Mouse (Mus musculus): Measurements from ENCODE around the gene Cfap61.

Gene Cfap61

GRCm38 (mm10) chr2:145950239-145950638 is 15.7 kb downstream of the Cfap61 start:
- no peak for DNase-seq

DNA sequence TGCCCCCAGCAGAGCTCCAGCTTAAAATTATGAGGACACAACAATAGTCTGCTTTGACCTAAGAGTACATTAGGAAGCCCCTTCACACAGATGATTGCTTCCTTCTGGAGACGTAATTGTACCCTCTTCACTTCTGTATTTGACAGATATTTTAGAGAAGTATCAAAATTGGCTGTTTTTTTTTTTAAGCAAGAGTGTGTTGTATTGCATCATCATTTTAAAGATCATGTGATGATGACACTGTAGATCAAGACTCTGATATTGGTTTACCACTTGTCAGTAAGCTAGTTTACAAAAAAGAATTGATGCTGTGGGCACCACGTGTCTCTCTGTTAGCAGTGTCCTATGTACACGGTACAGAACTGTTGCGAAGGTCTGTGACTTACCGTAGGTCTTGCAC is 18.1 kb downstream of the Cfap61 start:
- no peak for DNase-seq

DNA sequence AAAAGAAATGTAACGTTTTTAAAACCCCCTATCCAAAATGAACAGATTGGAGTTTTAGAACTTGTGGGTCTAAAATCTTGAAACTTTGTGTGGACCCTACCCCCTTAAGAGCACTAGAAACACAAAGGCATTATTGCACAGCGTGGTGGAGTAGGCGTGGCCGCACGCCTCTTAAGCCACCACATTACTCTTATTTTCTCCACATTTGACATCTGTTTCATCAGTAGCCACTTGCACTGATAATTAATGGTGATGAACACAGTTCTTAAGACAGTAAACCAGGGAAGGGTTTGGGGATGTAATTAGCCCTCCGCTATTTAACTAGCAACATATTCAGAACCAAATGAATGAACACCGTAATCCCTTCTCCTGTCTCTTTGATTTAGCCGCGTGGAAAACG is 21.3 kb downstream of the Cfap61 start:
- no peak for DNase-seq

GRCm38 (mm10) chr2:145956318-145956717 is 21.7 kb downstream of the Cfap61 start:
- DNase-seq = no peak

GRCm38 (mm10) chr2:145957450-145957849 is 22.9 kb downstream of the Cfap61 start:
- DNase-seq = peak in 1 of 2 experiments; percentile 15

GRCm38 (mm10) chr2:145958097-145958496 is 23.5 kb downstream of the Cfap61 start:
- DNase-seq = no peak

DNA sequence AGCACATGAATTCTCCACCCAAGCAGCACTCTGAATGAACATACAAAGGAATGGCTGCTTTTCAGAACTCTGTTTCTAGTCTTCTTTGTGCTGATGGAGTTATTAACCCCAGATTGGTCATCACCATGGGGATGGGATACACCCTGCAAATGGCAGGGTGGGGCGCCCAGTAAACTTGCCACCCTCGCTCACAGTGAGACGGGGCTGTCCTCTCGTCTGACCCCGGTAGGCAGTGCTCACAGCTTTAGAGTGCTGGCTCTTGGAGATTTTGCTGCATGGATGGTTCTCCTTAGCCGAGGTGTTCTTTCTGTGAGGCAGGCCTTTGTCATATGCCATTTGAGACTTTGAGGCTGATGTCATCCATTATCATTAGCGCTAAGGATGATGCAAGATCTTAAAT is 24.0 kb downstream of the Cfap61 start:
- no peak for DNase-seq

GRCm38 (mm10) chr2:145961861-145962260 is 27.3 kb downstream of the Cfap61 start:
- no peak for DNase-seq

DNA sequence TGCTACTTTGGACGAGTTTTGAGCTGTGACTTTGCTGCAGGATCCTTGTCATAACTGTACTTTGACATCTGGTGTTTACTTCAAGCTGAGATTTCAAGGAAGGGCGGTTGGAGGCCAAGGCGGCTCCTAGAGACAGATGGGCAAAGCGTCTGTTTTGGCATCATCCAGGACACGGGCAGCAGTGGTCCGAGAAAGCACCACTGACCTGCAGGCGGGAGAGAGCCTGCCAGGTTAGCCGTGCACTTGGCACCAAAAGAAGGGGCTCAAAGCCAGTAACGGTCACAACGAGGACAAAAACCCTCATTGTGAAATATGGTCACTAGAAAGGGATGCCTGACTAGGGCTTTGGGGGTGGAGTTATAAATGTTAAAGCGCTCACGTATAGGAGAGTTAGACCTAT is 36.2 kb downstream of the Cfap61 start:
- peak; percentile 82 to 86 for DNase-seq

GRCm38 (mm10) chr2:145971237-145972010 is 36.8 kb downstream of the Cfap61 start:
- DNase-seq = peak; percentile 73 to 81

DNA sequence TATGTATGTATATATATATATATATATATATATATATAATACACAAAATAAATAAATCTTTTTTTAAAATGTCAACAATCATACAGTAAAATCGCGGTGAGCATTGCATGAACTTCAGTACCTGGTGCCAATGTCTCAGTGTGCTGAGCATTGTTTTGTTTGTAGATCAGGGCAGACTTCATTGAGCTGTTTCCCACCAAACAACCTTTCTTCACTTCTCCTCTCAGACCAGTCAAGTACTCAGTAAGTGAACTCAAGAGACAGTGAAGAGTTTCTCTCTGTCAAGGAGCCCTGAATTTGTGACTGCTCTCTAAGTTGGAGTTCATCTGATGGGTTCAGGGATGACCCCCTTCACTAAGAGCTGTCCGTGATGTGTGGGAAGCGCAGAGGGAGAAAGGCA is 38.0 kb downstream of the Cfap61 start:
- DNase-seq = no peak

GRCm38 (mm10) chr2:145979616-145980015 is 45.0 kb downstream of the Cfap61 start:
- DNase-seq = no peak

DNA sequence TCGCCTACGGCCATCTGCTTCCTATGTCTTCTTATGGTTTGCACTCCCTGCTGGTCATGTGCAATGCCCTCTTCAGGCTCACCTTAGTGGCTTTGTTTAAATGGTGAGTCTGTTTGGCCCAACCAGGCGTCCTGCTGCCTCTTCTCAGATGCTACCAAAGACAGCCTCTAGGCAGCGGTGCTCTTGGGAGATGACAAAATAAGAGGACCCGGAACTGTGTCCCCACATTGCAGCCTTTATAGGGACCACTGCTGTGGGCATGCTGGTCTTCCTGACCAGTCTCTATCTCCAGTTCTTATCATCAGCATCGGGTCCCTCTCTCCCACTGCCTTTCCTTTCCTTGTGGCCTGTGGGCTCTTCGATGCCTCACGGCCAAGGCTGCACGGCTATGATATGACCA is 46.3 kb downstream of the Cfap61 start:
- DNase-seq = no peak

DNA sequence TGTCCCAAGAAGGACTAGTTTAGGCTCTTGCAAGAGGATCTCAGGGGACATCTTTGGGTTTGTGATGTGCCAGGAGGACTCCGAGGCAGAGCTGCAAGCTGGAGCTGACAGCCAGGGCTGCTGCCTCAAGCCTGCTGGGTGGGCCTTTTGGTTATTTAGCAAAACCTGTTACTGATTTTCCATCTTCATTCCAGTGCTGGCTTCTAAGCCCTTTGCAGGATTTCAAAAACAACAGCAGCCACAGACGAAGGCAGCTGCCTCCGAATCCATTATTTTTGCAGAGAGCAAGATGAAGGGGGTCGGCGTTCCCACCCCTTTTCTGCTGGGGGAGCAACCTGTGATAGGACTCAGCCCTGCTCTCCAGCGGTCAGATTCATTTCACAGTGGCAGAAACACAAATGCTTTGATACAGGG is 47.1 kb downstream of the Cfap61 start:
- DNase-seq = no peak

DNA sequence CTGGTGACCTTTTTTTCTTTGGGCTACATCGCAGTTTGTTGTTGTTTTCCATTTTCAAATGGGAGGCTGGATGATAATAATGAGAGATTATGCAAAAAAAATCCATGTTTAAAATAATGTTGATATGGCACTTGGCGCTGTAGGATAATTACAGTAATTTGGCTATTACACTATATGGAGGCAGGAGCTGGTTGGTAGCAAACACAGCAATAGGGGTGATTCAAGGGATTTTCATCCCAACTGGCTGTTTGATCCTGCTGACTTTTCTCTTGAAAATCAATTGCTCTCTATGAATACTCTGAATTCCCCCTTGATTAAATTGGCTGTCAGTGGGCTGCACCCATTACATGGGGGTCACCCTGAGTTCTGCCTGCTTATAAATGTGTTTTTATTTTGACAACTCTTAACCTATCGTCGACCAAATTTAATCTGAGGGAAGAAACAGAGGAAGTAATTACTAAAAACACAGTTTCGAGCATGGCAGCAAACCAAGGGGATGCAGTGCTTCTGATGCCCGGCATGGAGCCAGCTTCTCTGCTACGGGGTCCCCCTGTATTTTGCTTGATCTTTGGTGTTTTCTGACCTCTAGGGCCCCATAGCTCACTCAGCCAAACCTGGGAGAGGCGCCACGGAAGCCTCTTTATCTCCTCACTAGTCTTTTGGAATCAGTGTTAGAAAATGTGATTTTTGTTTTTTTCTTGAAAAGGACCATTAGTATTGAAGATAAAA is 47.9 kb downstream of the Cfap61 start:
- DNase-seq = no peak

DNA sequence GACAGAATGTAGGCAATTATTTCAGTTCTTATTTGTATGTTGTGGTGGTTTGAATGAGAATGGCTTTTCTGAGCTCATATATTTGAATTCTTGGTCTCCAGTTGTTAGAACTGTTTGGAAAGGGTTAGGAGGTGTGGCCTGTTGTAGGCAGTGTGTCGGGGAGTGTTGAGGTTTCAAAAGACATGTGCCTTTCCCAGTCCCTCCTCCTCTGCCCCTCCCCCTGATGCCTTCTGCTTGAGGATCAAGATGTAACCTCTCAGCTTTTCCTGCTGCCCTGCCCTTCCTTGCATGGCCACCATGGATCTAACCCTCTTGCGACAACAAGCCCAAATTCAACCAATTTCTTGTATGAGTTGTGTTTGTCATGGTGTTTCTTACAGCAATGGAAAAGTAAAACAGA is 53.2 kb downstream of the Cfap61 start:
- no peak for DNase-seq

DNA sequence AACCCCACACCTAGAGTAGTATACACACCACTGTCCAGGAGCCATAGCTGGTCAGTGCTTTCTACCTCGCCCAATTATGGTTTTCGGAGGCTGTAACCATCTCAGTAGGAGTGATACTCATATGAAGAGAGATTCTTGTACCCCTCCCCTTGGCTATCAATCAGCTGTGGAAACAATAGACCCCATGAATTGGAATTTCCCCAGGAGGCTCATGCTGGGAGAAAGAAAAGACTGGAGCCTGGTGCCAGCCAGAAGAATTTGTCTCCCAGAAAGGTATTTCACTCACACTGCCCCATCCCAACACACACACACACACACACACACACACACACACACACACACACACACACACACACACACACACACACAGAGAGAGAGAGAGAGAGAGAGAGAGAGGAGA is 55.9 kb downstream of the Cfap61 start:
- DNase-seq = no peak

- DNase-seq = no peak
Observed at GRCm38 (mm10) chr2:145996472-145996871, 61.9 kb downstream of the Cfap61 start.

GRCm38 (mm10) chr2:145997956-145998525 is 63.5 kb downstream of the Cfap61 start:
- DNase-seq = no peak

DNA sequence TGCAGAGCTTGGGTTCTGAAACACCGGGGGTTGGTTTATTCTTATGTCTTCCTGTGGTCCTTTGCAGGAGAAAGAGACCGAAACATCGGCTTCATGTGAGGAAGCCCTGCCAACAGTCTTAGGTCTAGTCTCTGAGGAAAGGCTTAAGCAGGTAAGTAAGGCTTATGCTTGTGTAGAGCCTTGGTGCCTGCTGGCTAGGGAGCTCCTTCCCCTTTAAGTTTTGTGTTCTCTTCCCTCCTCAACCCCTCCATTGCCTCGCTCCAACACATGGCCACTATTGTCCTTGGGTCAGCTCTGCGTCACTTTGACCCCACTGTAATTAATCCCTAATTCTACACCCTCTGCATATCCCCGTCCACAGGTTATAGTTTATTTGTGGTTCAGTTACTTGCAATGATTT is 74.2 kb downstream of the Cfap61 start:
- DNase-seq = no peak

DNA sequence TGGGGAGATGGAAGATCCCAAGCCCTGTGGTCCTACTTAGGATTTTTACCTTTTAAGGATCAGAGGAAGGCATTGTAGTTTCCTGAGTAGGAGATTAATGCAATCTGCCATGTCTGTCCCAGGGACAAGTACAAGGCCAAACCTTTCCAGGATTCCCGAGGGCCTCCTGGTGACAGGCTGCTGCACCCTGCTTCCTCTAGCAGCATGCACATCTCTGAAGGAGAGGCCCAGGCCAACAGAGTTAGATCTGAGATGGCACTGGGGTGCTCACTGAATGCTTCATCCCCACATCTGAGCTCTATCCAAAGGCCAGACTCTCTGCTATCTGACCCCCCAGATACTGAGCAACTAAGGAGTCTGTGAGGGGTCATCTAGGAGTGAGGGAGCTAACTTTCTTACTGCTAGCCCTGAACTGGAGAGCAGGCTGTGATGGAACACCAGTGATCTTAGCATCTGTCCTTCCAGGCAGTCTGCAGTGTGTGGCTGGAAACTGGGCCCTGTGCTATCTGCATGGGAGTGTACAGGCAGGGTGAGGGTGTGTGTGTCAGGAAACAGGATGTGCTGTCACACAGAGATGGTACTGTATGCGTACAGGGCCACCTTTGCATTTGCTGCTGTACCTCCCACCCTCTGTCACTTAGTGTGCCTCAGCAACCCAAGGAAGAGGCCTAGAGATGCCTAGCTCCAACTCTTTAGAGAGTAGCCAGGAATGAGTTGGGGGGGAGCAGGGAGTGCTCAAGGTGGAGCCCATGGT is 75.2 kb downstream of the Cfap61 start:
- DNase-seq = no peak

DNA sequence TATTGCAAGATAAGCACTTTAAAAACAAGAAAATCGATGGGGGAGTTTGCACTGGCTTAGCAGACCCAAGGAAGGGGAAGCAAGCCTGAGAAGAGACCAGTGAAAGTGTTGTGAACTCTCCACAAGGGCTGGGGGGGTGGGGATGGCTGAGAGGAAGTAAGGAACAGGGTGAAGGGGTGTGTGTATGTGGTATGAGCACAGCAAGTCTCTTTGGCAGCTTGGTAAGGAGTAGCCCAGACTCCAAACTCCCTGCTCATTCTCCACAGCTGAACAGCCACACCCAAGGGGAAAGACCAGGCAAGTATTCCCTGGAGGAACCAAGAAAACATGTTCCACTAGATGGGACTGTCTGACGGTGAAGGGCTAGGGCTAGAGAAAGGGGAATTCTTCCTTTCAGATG is 76.2 kb downstream of the Cfap61 start:
- DNase-seq = no peak
